Mouse (Mus musculus) cerebellum, adult 18-20 months (tissue): ENCODE data around the gene Nr1d1.
"Not testable (repeated sequence)": the region's sequence is repeated elsewhere in the genome, so short reads cannot be mapped to it uniquely, and the experiment has no call there.

Source experiments
- DNase-seq, 2 experiments: peaks; one replicate each; pipeline ENCODE4 v3.0.0; 2021

The Nr1d1 gene

DNA sequence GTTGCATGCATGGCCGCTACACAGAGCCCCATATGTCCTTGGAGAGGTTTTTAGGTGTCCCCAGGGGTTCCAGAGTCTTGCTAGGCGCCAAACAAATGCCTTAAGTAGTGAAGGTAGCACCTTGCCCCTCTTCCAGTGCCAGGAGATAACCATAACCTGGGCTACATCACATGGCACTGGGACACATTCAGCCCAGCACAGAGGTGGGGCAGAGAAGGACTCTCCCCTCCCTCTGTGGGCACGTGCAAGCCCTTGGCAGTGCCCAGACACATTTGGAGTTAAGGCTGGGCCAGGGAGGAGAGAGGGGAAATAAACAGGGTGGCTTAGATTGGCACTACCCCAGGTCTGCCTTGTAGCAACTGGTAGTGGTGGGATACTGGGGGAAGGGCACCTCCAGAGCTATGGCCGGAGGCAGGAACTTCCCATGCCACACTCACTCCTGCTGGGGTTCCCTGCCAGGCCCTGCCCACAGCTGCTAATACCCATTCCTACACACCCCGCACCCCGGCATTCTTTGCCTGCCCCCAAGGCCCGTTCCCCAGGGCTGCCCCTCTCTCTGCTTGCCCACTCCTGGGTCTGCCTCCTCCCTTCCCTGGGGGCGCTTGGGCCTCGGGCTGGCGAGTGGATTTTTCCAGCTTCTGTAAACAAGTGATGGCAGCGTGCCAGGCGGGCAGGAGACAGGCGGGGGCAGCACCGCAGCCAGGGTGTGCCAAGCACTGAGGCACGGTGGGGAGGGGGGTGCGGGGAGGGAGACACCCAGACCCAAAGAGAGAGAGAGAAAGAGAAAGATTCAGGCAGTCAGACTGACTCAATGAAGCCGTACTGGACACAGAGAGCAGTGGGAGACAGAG is 24.6 kb downstream of the Nr1d1 start:
- DNase-seq, result peak; percentile 78 to 85

DNA sequence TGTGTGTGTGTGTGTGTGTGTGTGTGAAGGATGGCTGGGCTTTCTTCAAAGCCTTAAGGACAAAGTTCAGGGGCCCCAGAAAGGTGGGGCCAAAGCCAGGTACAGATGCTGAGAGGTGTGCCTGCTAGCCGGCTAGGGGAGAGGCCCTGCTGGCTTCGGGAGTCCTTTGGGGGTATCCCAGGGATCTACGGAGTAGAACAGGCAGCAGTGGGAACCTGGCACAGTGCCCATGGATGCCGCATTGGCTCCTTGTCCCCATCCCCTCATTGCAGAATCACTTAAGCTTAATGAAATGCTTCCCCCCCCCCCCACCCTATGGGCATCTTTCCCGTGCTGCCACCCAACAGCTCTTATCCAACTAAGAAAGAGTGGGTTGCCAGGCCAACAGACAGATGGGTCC is 25.4 kb downstream of the Nr1d1 start:
- DNase-seq, result peak; percentile 48 to 61

DNA sequence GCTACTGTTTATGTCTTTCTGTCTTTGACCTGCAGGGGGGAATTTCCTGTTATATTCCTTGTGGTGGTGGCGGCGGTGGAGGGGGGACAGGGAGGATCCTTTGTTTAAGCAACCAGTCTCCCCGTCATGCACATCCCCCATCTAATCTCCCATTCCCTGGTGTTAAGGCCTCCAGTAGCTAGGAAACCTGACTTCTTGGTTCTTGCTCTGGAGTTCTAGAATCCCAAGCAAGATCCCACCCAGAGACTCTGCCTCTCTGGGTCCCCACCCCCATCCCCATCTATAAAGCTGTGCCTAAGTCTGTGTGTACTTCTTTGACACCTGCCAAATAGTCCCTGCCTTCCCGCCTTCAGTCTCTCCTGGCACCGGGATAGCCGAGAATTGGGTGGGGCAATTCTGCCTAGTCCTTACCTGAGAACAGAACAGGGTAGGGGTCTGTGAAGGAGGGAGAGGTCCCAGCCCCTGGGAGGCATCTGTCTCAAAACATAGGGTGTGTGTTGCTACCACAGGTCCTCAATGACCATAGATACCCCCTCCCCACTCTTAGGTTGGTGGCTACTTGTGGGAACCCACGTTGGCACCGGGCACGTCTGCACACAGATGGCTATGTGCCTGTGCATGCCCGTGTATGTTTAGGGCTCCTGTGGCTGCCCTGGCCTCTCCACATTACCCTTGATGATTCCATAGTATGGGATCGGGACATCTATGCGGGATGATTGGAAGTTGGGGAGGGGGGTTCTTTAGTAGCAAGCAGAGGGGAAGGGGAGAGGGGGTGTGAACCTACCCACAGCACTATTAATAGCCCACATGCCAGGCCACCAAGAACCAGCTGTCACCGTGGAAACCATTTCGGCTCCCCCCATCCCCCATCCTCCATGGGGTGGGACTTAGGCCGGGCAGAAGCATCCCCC is 26.4 kb downstream of the Nr1d1 start:
- peak; percentile 45 to 53 for DNase-seq

DNA sequence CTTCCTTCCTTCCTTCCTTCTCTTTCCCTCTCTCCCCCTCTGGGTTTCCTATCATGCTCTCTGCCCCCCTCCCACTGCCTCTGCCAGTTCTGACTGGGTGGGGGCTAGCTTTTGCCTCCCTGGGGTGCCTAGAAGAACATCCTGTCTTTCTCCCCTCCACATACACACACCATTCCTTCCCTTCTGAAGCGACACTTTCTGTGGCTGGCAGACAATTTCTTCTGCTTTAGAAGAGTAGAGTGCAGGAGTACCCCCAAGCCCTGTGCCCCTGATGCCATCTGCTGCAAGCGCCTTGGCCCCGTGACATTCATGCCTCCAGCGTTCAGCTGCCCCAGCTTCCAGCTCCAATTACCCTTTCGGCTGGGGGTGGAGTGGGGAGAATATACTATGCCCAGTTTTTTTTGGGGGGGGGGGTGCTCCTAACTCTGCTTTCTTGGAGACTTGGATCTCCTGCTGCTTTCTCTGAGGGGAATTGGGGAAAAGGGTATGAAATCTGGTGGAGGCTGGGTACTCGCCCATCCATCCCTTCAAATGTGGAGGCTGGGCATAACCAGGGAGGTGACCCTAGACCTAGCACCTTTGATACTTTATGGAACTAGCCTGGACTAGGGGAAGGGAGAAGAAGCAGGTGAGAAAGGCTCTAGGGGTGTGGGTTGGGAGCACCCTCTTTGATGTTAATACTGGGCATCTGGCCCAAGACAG is 27.2 kb downstream of the Nr1d1 start:
- peak; percentile 54 to 61 for DNase-seq

DNA sequence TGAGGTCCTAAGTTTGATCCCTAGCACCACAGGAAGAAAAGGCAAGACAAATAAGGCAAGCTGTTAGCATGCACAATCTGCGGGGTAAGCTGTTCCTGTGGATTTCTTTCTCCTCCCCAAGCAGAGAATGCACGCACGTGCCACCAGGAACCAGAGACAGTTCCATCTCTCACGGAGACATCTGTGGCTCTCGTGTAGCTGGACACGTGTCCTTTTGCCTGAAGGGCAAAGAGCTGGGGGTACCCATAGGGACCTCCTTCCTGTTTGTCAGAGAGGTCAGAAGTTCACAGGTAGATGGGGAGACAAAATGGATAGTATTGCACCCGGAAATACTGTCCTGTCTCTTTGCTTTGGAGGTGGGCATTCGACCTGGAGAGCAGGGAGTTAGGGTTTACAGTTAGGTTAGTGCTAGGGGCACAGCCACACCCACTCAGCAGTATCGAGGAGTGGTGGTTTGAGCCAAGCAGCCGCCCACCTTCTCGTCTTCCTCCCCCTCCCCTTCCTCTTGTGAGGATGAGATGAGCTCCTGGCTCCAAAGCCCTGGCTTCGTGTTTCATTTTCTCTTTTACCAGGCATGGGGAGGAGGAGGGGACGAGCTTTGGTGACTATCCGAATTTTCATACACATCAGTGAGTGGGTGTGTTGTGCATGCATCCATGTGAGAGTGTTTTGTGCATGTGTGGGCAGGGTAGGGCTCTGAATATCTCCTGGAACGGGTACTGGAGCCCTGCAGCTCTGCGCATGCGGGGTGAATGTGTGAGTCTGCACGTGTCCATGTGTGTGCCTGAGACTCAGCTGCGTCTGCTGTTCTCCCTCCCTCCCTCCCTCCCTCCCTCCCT is 28.1 kb downstream of the Nr1d1 start:
- peak; percentile 92 to 94 for DNase-seq

DNA sequence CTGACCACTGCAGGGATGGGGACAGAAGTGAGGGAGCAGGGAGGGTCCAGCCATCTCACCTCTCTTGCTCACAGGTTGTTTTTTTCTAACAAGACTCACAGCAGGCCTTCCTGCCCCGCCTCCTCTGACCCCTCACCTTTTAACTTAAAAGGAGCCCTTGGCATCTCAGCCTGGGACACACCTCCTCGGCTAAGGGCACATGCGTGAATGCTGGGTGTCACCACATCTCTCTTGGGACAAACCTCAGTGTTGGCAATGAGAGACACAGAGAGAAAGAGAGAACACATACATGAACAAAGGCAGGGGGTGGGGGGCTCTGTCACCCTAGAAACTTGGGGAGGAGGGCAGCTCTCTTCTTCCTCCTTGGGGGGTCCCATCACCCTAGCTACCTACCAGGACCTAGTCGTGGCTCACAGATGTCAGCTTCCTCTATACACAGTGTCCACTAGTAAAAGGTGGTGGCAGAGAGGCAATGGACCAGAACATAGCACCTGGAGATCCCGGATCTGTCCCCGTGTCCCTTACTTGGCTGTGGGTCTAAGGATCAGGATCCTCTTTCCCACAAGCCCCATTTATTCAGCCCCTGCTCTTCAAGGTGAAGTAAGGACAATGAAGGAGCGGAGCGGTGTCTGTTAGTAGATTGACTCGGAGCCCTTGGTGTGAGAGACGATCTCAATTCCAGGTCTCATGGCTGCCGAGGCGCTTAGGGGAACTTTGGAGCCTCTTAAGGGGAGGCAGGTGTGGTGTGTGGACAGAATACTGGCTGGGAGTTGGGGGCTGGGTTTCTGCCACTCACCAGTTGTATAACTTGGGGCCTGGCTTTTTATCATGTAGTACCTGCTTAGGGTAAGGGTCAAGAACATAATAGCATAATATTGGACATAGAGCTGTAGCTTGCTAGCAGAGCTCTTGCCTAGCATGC is 28.9 kb downstream of the Nr1d1 start:
- peak in 1 of 2 experiments; percentile 37 for DNase-seq

DNA sequence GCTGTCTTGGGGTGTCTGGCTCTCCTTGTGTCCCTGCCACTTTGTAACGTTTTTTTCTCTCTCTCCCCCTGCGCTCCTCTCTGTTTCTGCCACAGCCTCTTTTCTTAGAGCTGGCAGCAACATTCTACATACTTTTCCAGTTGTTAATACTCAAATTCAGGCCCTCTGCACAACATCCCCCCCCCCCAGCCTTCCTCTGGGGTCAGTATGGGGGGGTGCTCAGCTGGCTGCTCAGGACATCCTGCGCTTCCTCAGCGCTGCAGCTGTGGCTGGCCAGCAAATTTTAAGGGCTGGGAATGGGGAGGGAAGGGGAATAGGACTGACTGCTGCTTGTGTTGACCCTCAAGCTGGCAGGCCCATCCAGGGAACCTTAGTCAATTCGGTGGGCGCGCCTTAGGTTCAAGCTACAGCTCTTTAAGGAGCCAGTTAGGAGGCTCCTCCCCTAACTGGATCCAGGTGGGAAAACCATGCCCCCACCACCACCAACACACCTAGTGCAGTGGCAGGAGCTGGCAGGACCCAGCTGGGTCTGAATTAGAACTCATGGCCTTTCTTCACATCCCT is 30.6 kb downstream of the Nr1d1 start:
- DNase-seq, result no peak

DNA sequence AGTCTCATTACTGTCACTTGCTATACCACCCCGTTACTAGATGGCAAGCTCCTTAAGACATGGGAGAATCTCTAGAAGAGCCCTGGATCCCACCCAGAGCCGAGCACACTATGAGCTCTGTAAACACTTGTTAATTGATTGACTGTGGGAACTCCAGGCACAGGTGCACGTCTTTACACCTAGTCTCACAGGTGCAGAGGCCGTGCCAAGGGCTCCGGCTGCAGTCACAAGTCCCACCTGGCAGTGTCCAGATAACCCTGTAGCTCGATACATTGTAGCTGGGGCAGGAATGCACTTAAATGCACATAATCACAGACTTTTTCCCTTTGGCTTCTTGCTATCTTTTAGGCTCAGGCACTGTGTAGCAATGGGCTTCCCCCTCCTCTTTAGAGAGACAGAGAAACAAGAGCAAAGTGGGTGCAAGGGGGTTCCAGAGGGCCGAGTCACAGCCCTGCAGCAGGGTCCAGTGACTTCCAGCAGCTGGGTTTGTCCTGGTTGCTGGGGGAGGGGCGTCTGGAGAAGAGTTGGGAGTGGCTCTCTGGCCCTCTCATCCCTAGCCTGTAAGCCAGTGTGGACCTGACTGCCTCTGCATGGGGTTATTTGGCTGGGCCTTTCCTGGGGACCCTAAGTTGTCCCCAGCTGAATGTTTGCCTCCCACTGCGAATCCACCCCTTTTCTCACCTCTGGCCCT is 31.3 kb downstream of the Nr1d1 start:
- peak; percentile 42 to 50 for DNase-seq

DNA sequence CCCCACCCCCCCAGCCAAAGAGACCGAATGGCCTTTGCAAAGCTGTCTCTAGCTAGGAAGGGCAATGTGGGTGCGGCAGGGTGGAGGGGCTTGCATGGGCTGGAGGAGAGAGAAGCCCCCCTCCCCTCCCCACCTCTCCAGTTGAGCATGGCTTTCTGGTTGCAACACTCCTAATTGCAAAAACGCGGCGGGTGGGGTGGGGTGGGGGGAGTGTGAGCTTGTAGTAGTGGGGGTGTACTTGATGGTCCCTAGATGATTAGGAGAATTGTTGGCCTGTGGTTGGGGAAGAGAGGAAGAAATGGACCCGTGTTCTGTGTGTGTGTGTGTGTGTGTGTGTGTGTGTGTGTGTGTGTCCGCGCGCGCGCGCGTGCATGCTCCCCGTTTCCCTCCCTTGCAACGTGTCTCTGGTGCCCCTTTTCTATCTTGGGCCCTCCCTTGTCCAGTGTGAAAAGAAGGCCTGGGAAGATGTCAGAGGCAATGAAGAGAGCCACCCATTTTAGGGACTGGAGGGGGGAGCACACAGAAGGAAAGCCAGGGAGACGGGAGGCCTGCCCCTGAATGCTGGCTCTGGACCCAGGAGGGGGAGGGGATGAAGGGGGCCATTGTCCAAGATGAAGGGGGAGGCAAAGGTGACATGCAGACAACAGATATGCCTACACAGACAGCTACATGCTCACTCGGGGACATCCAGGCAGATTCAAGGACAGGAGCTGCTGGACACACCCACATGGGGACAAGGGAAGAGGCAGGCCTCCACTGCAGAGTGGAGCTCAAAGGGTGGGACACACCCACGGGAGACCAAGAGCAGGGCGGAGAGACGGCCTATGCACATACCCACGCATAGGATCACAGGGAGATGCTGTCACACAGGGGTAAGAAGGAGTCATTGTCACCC is 32.5 kb downstream of the Nr1d1 start:
- peak; percentile 49 to 65 for DNase-seq

DNA sequence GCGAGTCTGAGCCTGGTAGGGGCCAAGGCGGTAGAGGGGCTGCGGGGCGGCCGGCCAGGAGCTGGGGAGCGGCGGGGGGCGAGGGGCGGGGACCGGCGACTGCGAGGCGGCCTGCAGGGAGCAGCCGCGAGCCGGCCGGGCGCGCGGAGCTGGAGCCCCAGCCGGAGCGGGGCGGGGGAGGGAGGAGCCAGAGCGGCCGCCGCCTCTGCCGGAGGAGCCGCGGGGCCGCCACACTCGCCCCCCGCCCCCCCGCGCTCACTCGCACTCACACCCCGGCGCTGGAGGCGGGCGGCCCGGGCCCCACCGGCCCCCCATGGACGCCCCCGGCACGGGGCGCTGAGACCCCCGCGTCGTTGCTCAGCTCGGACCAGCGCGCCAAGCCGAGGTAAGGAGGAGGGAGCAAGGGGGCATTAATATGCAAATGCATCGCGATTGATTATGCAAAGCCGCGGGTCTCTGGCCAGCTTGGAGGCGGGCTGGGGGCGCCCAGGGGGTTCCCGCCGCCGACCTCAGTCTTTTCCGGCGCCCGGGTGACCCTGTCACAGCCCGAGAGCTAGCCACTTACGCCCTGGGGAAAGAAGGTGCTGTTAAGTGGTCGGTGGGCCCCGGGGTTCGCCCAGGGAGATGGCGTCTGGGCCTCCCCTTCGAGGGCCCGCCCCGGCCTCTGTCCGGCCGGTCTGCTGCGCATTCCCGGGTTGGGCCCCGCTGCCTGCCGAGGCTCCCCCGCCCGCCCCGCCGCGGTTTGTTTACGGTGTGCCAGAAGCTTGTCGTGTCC is 33.3 kb downstream of the Nr1d1 start:
- peak; percentile 86 to 89 for DNase-seq

DNA sequence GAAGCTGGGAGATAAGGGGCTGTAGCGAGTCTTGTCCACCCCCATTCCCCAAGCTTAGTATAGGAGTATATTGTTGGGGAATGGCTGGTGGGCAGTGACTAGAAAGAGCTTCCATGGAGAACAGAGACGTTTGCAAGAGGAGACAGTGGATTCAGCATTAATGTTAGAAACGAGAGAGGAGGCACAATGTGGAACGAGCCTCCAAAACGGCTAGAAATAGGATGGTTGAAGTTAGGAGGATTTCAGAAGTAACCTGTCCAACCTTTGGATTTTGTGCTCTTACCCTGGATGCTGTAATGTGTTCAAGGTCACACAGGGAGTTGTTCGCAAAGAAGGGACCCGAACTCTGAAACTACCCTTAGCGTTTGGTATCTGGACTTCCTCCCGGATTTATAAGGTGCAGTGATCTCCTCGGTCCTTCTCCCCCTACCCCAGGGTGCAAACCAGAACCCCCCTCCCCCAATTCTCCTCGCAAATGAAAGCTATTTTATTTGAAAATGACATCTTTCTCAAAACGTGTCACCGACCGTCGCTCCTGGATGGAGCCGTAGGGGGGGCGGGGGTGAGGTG is 34.0 kb downstream of the Nr1d1 start:
- peak in 1 of 2 experiments; percentile 51 for DNase-seq

DNA sequence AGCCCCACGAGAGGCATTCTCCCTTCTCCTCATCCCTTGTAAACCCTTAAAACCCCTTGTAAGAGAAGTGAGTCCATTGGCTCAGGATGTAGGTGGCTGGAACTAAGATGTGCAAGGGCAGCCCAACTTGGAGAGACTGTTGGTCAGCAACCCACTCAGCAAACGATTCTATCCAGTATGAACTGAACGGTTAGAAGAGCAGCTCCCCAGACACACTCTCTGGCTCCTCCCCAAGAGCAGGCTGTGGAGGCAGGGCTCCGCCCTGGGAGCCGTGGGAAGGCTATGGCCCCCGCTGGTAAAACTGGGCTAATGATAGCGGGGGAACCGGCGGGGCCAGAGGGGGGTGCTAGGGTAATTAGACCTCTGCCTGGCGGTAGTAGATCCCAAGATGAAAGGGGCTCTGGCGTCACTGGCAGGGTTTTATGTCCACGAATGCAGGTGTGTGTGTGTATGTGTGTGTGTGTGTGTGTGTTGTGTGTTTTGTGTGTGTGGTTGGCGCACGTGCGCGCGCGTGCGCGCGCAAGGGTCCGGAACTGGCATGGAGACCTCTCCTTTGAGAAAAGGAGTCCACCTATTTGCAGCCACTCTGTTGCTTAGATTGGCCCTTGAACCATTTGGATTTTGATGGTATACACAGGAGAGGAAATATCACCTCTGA is 34.6 kb downstream of the Nr1d1 start, which contains the start of gene Thra:
TSS of gene Thra (plus strand) at position 246 of the 658 bp plus-strand sequence.
- peak; percentile 68 to 71 for DNase-seq

DNA sequence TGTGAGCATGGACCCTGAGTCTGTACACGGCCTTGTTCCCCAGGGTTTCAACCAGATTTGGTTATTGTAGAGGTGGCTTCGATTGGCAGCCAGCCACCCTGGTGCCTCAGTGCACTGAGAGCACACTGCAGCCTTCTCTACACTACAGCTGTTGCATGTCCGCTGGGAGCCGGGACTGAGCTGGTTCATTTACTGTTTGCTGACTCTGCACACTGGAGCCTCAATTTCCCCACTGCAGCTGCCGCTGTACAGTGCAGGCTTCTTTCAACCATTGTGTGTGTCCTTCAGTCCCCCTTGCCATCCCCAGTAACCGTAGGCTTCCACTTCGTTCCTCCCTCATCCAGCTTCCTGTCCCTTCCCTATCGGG is 35.1 kb downstream of the Nr1d1 start:
- DNase-seq, result peak in 1 of 2 experiments; percentile 39

DNA sequence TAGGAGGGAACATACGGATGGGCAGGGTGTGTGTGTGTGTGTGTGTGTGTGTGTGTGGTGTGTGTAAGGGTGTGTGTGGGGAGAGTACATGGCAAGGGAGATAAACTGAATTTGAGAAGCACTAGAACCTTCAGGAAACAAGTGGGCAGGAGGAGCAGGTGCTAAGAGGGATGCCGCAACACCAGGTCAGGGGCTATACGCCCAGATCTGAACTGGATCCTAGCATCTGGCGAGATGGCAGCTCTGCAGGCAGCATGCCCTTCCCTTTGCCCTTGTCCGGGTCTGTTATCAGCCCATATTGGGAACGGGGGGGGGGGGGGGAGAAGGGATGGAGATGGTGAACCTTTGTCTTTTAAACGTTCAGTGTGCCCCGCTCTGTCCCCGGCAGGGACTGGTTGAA is 36.2 kb downstream of the Nr1d1 start:
- no peak for DNase-seq

DNA sequence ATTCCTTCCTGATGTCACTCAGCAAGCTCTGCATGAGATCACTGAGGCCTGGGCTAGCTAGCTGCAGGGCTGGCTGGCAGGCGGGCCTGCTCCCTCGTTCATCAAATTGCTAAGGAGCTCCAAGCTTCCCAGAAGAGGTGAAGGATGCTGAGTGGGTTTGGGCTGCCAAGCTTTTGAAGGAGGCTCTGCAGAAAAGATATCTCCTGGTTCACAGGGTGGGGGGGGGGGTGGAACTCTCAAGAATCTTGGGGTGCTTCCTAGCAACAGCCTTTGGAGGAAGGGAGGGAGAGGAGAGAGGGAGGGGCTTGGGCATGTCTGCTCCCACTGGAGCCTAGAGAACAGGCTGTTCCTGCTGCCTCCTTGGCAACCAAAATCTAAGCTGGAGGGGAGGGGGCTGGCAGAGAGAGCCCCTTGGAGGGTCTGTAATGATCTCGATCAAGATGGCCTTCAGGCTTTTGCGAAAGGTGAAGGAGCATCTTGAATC is 36.7 kb downstream of the Nr1d1 start:
- DNase-seq, result no peak

DNA sequence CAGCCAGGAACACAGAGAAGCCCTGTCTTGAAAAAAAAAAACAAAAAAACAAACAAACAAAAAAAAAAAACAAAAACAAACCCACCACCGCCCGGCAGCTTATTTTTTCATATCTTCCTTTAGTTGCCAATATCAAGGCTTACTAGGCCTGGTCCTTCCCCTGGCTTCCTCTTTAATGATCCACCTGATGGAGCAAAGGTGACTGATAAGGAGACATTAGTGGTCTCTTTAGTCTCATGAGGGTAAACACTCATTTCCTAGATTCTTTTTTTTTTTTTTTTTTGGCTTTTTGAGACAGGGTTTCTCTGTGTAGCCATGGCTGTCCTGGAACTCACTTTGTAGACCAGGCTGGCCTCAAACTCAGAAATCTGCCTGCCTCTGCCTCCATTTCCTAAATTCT is 37.9 kb downstream of the Nr1d1 start:
- not testable (repeated sequence) for DNase-seq

DNA sequence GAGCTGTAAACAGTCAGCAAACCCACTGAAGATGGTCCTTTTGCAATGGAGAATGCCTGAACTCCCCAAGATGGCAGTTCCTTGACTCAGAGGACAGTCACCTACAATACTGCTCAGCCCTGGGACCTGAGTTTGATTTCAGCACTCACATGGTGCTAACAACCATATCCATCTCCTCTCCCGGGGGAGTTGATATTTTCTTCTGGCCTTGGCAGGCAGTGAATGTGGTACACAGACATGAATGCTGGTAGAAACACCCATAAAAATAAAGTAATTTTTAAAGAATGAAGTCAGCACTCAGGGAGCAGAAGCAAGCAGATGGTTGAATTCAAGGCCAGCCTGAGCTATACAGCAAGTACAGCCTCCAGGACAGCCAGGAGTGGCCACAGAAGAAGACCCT is 39.0 kb downstream of the Nr1d1 start:
- no peak for DNase-seq
